Mouse (Mus musculus) kidney, adult 9 months (tissue): ENCODE results near the gene Galnt18.

Source experiments
- DNase-seq: peaks from one replicate; pipeline ENCODE4 v3.0.0; 2022

The Galnt18 gene

GRCm38 (mm10) chr7:111770585-111770984 is 9.2 kb downstream of the Galnt18 start:
- peak; percentile 17 for DNase-seq

GRCm38 (mm10) chr7:111766145-111766767 is 13.5 kb downstream of the Galnt18 start:
- no peak for DNase-seq

GRCm38 (mm10) chr7:111762754-111763153 is 17.0 kb downstream of the Galnt18 start:
- DNase-seq, result no peak

DNA sequence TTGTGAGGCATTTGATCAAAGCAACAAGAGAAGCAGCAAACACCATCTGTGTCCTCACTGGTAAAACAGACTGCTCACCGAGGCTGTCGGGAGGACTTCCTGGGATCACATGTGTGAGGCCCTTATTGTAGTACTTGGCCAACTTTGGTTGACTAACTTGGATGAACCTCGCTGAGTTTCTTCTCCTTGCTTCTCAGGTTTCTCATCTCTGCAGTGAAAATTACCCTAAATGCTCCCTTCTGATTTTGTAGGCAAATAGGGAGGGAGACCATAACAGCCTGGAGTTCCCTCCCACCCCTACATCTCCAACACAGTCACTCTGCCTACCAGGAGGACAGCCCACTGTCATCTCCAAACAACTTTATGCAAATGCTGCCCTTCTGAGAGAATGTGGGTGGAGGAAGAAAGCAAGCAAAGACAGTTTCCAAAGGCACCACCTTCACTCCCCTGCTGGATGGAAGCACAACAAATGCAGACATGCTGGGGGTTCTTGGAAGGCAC is 31.2 kb downstream of the Galnt18 start:
- no peak for DNase-seq

DNA sequence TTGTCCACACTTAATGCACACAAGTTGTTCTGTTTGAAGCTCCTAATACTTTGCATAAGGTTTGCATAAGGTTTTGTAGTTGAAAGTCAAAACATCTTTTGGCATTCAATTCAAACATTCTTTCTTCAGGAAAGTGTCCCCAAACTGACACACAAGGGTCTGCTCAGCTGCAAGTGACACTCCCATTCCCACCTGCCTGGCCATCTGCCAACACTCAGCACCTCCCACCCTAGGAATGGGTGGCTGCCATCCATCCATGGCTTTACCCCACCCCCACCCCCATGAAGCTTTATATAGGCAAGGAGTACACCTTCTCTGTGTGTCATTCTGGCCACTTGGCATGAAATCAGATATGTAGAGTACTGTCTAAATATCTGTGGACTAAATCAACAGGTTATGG is 35.0 kb downstream of the Galnt18 start:
- no peak for DNase-seq

GRCm38 (mm10) chr7:111741595-111741994 is 38.2 kb downstream of the Galnt18 start:
- DNase-seq, result peak; percentile 42

GRCm38 (mm10) chr7:111740091-111740490 is 39.7 kb downstream of the Galnt18 start:
- no peak for DNase-seq

GRCm38 (mm10) chr7:111739371-111739765 is 40.4 kb downstream of the Galnt18 start:
- peak; percentile 50 for DNase-seq

GRCm38 (mm10) chr7:111738456-111739370 is 41.1 kb downstream of the Galnt18 start:
- DNase-seq, result no peak

DNA sequence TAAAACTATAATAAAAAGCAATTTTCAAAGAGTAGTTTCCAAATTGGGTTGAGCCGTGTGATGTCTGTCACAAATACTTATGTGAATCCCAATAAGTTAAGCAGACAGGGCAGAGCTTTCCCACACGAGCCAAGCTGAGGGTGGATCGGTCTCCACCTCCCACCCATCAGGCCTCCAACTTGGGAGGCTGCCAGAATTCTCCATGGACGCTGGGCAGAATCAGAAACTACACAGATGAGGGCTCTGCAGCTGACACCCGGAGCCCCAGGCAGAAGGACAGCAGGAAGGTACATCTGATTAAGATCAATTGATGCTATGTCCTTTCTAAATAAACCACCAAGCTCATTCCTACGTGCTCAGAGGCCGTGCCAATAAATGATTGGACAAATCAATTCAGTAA is 42.4 kb downstream of the Galnt18 start:
- no peak for DNase-seq

- no peak for DNase-seq
Measured at GRCm38 (mm10) chr7:111736365-111736764, 43.4 kb downstream of the Galnt18 start.

DNA sequence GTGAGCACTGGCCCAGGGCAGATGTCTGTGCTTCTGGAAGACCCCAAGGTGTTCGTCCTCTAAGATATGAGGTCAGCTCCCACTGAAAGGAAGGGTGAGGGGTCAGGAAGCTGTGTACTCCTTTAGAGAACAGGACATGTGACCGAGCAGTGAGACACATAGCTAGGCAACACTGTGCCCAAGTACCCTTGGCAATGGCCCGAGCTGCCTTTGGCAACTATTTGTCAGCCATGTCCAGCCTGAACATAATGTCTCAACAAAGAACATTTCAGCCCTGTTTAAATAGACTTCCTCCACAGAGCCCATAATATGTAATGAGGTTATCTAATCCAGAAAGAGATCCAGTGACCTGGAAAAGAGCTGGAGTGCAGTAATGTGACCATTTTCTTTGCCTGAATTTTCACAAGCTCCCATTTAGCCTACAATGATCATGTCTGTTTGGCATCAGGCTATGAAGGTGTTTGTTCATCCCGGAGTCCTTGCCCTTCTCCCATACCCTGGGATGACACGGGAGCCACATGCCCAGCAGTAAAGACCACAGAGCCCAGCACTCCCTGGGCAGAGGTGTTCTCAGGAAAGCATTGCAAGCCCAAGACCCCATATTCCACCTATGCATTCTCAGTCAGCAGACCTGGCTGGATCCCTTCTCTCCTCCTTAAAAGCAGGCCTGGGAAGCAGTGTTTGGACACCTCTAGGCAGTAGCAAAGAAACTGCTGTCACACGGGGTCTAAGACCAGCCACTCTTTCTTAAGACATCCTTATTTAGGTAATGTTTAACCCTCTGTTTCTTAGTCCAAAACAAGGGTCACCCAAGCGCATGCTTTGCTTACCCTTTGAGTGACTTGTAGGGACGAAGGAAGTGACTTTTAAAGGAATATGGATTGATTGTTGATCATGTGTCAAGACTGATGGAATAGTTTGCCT is 49.2 kb downstream of the Galnt18 start:
- peak; percentile 85 for DNase-seq

- peak; percentile 57 for DNase-seq
Measured at GRCm38 (mm10) chr7:111726928-111727327, 52.8 kb downstream of the Galnt18 start.

- no peak for DNase-seq
Measured at GRCm38 (mm10) chr7:111724730-111725129, 55.0 kb downstream of the Galnt18 start.

DNA sequence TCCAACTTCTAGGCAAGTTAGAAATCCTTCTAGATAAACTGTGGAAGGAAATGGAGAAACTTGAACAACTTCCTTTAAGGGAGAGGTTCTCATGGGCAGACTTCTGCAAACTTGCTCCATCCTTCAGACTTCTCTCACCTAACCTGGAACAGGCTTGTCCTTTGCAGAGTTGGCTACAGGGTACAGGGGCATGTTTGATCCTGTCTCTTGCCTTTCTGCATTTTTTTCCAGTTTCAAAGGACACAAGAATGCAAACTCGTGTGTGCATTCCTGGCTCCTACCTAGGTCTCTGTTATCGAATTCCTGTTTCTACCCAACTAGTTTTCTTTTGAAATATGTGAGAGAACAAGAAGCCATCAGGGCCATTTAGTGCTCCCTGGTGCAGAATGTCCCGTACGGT is 55.8 kb downstream of the Galnt18 start:
- no peak for DNase-seq

- no peak for DNase-seq
Measured at GRCm38 (mm10) chr7:111721308-111721698, 58.5 kb downstream of the Galnt18 start.

GRCm38 (mm10) chr7:111720511-111721307 is 59.1 kb downstream of the Galnt18 start:
- DNase-seq, result no peak

- no peak for DNase-seq
Measured at GRCm38 (mm10) chr7:111718900-111719299, 60.9 kb downstream of the Galnt18 start.

DNA sequence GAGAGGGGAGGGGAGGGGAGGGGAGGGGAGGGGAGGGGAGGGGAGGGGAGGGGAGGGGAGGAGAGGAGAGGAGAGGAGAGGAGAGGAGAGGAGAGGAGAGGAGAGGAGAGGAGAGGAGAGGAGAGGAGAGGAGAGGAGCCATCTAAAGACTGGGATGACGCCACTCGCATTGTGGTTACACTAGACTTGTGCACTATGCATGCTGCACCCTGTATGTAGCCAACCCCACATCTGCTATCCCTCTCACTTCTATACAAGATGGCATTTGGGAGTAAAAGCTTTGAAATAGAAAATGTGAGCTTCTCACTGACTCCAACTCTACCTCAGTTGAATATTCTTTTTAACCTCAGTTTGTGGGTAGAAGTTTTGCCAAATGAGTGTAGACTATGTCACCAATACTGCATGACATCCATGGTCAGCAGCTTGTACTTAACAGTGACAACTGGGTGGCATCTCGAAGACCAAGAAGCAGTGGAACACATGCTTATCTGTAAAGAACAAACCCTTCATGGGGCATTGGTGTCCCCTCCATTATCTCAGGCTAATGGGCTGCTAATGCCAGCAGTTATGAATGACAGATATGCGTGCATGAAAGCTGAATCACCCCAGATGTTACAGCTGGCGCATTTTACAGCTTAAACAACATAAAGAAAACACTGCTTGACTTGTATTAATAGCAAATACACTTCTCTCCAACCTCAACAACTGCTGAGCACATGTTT is 65.0 kb downstream of the Galnt18 start:
- no peak for DNase-seq

GRCm38 (mm10) chr7:111713828-111714600 is 65.8 kb downstream of the Galnt18 start:
- peak; percentile 84 for DNase-seq

- DNase-seq, result no peak
Measured at GRCm38 (mm10) chr7:111712797-111713196, 67.0 kb downstream of the Galnt18 start.
